Mouse (Mus musculus) stomach, embryonic 14.5 days (tissue): Measurements from ENCODE around the gene D630039A03Rik. TPM values are rescaled to one million over a fixed set of nuclear protein-coding genes. Genes with fewer than 3 reads are reported as not detected.

Experiments
- ATAC-seq: fragments of 200-750 bp; cut with Nextera tagmentation; 2 replicates; pipeline ENCODE4 v1.8.0; 2017; ENCODE audit warnings: low read depth, moderate TSS enrichment; ENCODE audit not compliant: insufficient number of reproducible peaks, insufficient read depth, low FRiP score
- H3K27ac ChIP-seq: fragments of 300-500 bp; sonication (generic); 2 replicates; pipeline ENCODE4 v1.5.1; 2014; ENCODE audit warnings: mild to moderate bottlenecking, low read length, moderate library complexity, mixed read lengths
- H3K27me3 ChIP-seq: fragments of 300-500 bp; sonication (generic); 2 replicates; pipeline ENCODE4 v1.6.1; 2014; ENCODE audit warnings: low read length, control low read depth, mixed read lengths; ENCODE audit not compliant: control insufficient read depth, insufficient read depth
- H3K36me3 ChIP-seq: fragments of 300-500 bp; sonication (generic); 2 replicates; pipeline ENCODE4 v1.6.1; 2014; ENCODE audit warnings: mild to moderate bottlenecking, control low read depth, low read length, moderate library complexity, mixed read lengths; ENCODE audit not compliant: control insufficient read depth, insufficient read depth
- H3K4me1 ChIP-seq: fragments of 300-500 bp; sonication (generic); 2 replicates; pipeline ENCODE4 v1.6.1; 2014; ENCODE audit warnings: low read length, control low read depth, mixed read lengths; ENCODE audit not compliant: control insufficient read depth, insufficient read depth
- H3K4me2 ChIP-seq: fragments of 300-500 bp; sonication (generic); replicated peaks from 2 replicates; pipeline ENCODE4 v1.6.1; 2014; ENCODE audit warnings: low read depth, low read length, control low read depth
- H3K4me3 ChIP-seq: fragments of 300-500 bp; sonication (generic); 2 replicates; pipeline ENCODE4 v1.5.1; 2014; ENCODE audit warnings: low read depth, low read length, control low read depth
- H3K9ac ChIP-seq: fragments of 300-500 bp; sonication (generic); replicated peaks from 2 replicates; pipeline ENCODE4 v1.6.1; 2014; ENCODE audit warnings: low read depth, mild to moderate bottlenecking, control low read depth, low read length, moderate library complexity, mixed read lengths
- H3K9me3 ChIP-seq: fragments of 300-500 bp; sonication (generic); 2 replicates; pipeline ENCODE4 v1.6.1; 2016; ENCODE audit warnings: low read depth, low read length, control low read depth; ENCODE audit not compliant: control insufficient read depth
- WGBS: fragments of 180-500 bp; shearing (Covaris S2); extraction: QIAGEN DNeasy Blood & Tissue Kit; methylation state at CpG from one replicate; pipeline ENCODE4 v1.1.7; 2014; 5-methylcytosine and 5-hydroxymethylcytosine counted together
- polyA plus RNA-seq: library from polyadenylated mRNA; unstranded; fragments of >200 nt; fragmentation: Nextera tagmentation; extraction: Ambion mirVana; gene quantifications from 2 replicates; pipeline ENCODE4 v1.2.1, GENCODE M21; 2014

The D630039A03Rik gene
- polyA plus RNA-seq, 1 experiment from 2014 or later: 9.9 TPM

DNA sequence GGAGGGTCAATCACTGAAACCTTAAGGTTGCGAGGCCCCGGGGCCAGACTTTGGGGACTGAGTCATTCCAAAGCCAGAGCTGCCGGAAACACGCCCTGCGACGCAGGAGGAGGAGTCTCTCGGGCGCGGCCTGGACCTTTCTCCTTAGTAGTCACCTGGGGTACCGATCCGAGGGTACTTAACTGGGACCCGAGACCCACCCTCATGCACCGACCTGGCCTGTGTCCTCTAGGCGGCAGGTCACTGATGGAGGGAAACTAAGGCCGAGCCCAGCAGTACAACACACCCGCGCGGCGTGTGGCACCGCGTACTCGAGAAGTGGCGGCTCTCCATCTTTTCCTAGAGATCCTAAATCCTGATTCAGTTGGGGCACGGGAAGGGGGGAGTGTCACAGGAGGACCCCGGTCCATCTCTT, 39.5 kb upstream of the D630039A03Rik start:
- 1% methylated on average over 25 of the region's 25 CpGs for WGBS
- Histone ChIP-seq H3K4me3 (peak overlapping the region; percentile 63), H3K36me3 (peaks cover 18% of the 10 kb centered on the region), H3K4me2 (peak overlapping the region; percentile 39), H3K27ac (peak overlapping the region; percentile 86), H3K9ac (peak overlapping the region; percentile 60), H3K27me3 (no peaks in the 10 kb centered on the region), H3K9me3 (no peaks in the 10 kb centered on the region), H3K4me1 (peaks cover 20% of the 10 kb centered on the region; the same call in 1 of the 2 replicates)
- peak; percentile 4; the same call in 1 of the 2 replicates for ATAC-seq

DNA sequence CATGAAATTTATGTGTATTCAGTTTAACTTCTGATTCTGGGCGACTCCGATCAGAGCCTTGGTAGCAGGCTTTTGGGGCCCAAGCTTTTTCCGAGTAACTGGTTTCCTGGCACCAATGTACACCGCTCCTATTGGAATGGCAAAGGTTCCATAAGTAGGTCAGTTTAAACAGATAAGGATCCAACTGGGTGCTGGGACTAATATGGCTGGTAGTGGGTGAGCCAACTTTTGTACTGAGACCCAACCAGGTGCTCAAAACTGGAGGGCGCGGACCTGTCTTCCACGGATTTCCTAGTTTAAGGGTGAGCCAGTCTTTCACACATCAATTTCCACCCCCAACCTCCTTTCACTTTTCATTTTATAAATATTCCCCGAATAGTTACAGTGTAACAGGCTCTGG, 38.9 kb upstream of the D630039A03Rik start:
- Histone ChIP-seq H3K4me1 (peaks cover 20% of the 10 kb centered on the region; the same call in 1 of the 2 replicates), H3K27me3 (no peaks in the 10 kb centered on the region), H3K27ac (peak overlapping the region; percentile 86; the same call in 1 of the 2 replicates), H3K9ac (peak overlapping the region; percentile 60; the same call in 1 of the 2 replicates), H3K9me3 (no peaks in the 10 kb centered on the region), H3K4me2 (peak overlapping the region; percentile 39), H3K4me3 (peak overlapping the region; percentile 63), H3K36me3 (peaks cover 22% of the 10 kb centered on the region)
- 68% methylated on average over 8 of the region's 8 CpGs for WGBS
- no peak for ATAC-seq

DNA sequence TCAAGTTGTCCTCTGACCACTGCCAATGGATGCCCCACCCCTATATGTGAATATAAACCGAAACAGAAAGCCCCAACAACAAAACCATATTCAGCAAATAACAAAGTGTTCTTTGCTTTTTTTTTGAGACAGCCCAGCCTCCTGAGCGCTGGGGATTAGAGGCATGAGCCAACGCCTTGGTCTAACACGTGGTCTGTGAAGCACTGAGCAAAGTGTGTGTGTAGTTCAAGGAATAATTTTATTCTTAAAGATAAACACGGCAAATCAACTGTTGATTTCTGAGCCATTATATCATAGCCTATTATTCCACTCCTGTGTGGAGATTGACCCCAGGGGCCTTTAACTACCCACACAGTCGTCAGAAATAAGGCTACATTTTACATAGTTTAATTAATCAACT, 38.5 kb upstream of the D630039A03Rik start:
- Histone ChIP-seq H3K27me3 (no peaks in the 10 kb centered on the region), H3K36me3 (peaks cover 26% of the 10 kb centered on the region), H3K4me2 (peak overlapping the region; percentile 39), H3K4me3 (peak overlapping the region; percentile 63), H3K9me3 (no peaks in the 10 kb centered on the region), H3K9ac (no peak overlapping the region), H3K4me1 (peaks cover 20% of the 10 kb centered on the region; the same call in 1 of the 2 replicates), H3K27ac (no peak overlapping the region; the same call in 1 of the 2 replicates)
- no peak for ATAC-seq
- 55% methylated on average over 6 of the region's 6 CpGs for WGBS

DNA sequence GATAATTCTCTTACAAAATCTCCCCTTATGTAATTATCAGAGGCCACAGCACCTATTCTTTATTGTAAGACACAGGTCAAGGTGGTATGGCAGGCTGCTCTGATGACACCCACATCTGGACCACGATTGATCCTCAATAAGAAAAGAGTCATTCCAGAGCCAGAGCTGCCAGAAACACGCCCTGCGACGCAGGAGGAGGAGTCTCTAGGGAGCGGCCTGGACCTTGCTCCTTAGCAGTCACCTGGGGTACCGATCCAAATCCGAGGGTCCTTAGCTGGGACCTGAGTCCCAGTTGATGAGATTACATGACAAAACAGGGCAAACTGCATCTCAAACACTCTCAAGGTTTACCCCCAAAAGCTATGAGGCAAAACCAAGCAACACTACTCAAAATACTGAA, 37.7 kb upstream of the D630039A03Rik start:
- Histone ChIP-seq H3K9me3 (no peaks in the 10 kb centered on the region), H3K36me3 (peaks cover 34% of the 10 kb centered on the region), H3K4me2 (no peak overlapping the region), H3K27ac (no peak overlapping the region), H3K27me3 (no peaks in the 10 kb centered on the region), H3K4me1 (peaks cover 20% of the 10 kb centered on the region; the same call in 1 of the 2 replicates), H3K9ac (no peak overlapping the region), H3K4me3 (no peak overlapping the region)
- WGBS: 95% methylated on average over 7 of the region's 7 CpGs
- ATAC-seq: no peak

DNA sequence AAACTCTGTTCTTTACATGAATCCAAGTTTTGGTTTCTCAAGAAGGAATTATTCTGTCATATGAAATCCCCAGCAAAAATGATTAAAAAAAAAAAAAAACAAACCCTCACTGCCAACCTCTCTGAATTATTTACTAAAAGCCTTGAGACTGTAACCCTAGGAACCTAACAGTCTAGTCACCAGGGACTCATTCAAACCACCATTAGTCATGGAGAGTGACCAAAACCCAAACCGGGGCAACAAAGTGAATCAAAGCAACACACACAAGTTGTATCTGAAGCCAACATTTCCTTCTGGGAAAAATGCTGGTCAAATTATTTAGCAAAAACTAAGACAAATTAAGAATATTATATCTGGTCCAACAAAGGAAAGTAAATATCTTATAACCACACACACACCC, 36.8 kb upstream of the D630039A03Rik start:
- H3K9me3 ChIP-seq: no peaks in the 10 kb centered on the region
- H3K27ac ChIP-seq: no peak overlapping the region
- ATAC-seq: no peak
- no peak overlapping the region for H3K4me2 ChIP-seq
- no peaks in the 10 kb centered on the region for H3K27me3 ChIP-seq
- no peak overlapping the region for H3K9ac ChIP-seq
- H3K4me3 ChIP-seq: no peak overlapping the region
- H3K36me3 ChIP-seq: peaks cover 43% of the 10 kb centered on the region
- peaks cover 20% of the 10 kb centered on the region; the same call in 1 of the 2 replicates for H3K4me1 ChIP-seq
- 89% methylated on average over 1 of the region's 1 CpGs for WGBS

DNA sequence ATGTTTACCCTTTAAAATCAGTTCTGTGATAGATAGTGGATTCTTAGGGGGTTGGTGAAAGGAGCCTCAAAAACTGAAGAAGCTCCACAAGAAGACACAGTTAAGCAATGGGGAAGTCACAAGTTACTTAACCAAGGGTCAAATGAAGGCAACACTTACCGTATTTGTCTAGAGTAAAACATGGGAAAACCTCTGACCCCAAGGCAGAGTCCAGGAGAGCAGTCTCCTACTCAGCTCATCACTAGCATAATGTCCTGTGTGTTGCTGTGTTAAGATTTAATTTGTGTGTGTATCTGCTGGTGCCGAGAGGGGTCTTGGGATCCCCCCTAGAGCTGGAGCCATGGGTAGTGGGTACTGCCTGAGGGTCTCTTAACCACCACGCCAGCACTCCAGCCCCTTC, 36.3 kb upstream of the D630039A03Rik start:
- peaks cover 48% of the 10 kb centered on the region for H3K36me3 ChIP-seq
- H3K27me3 ChIP-seq: no peaks in the 10 kb centered on the region

DNA sequence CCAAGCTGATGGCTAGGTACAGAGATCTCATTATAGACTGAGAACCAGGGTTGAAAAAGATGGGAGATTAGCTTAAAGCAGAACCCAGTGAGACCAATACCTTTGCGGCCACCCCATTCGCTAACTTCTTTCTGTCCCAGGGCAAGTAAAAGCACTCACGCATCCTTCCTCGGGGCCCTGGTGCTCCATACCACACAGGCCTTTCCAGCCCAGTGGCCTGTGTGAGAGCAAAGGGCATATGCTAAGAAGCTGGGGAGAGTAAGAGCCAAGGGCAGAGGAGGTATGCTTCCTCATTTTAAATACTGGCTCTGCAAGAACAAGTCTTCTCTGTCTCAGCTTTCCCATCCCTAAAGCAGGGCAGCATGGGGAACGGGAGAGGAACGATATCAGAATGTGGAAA, 33.8 kb upstream of the D630039A03Rik start:
- Histone ChIP-seq H3K27ac (no peak overlapping the region), H3K27me3 (no peaks in the 10 kb centered on the region), H3K4me2 (no peak overlapping the region), H3K36me3 (peaks cover 56% of the 10 kb centered on the region), H3K9me3 (no peaks in the 10 kb centered on the region), H3K4me3 (no peak overlapping the region), H3K4me1 (peaks cover 16% of the 10 kb centered on the region; the same call in 1 of the 2 replicates), H3K9ac (no peak overlapping the region)
- ATAC-seq: no peak
- WGBS: 94% methylated on average over 6 of the region's 6 CpGs

More for the DNA sequence above, 36.3 kb upstream of the D630039A03Rik start:
- no peak overlapping the region for H3K4me3 ChIP-seq
- no peak for ATAC-seq
- H3K27ac ChIP-seq: no peak overlapping the region
- no peaks in the 10 kb centered on the region for H3K9me3 ChIP-seq
- no peak overlapping the region for H3K4me2 ChIP-seq
- peaks cover 19% of the 10 kb centered on the region; the same call in 1 of the 2 replicates for H3K4me1 ChIP-seq
- WGBS: 86% methylated on average over 3 of the region's 3 CpGs
- H3K9ac ChIP-seq: no peak overlapping the region

DNA sequence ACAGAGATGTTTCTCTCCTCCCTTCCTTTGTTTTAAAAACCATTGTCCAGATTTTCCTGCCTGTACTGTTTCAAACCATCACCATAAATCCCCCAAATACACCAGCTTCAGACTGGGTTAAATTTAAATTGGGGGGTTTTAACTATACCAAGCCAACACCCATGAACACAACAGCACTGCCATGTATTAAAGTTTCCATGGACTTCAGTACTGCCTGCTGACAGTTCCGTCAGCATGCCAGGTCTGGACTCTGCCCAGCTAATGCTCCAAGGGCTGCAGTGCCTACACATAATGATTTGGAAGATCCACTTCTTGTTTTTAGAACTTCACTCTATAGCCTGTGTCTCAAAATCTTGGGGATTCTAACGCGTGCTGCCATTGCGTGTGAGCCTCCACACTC, 31.4 kb upstream of the D630039A03Rik start:
- no peaks in the 10 kb centered on the region for H3K27me3 ChIP-seq
- no peaks in the 10 kb centered on the region for H3K9me3 ChIP-seq
- H3K36me3 ChIP-seq: peaks cover 66% of the 10 kb centered on the region
- H3K4me3 ChIP-seq: no peak overlapping the region
- 0 out of 2 replicates have a peak, but pooled peaks cover 3% of the 10 kb centered on the region for H3K4me1 ChIP-seq
- H3K9ac ChIP-seq: no peak overlapping the region
- no peak overlapping the region for H3K27ac ChIP-seq
- H3K4me2 ChIP-seq: no peak overlapping the region
- ATAC-seq: no peak
- WGBS: 93% methylated on average over 4 of the region's 4 CpGs

DNA sequence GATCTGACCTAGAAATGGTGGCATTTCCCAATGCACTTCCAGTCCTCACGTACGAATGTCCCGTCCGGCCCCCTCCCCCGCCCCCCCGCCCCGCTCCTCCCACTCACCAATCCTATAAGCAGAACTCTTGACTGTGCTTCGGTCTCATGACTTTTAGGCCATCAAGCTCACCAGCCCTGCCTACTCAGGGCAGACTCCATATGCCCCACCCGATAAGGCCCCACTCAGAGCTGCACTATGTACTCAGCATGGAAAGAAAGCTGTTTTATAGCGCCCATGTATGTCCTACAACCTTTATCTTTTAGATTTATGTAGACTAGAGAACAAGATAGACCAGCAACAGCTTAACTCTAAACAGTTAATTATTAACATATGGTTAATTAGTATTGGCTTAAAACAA, 30.9 kb upstream of the D630039A03Rik start:
- Histone ChIP-seq H3K36me3 (peaks cover 64% of the 10 kb centered on the region), H3K9ac (no peak overlapping the region), H3K27me3 (no peaks in the 10 kb centered on the region), H3K4me2 (no peak overlapping the region), H3K4me3 (no peak overlapping the region), H3K4me1 (0 out of 2 replicates have a peak, but pooled peaks cover 3% of the 10 kb centered on the region), H3K27ac (no peak overlapping the region), H3K9me3 (no peaks in the 10 kb centered on the region)
- no peak for ATAC-seq
- 71% methylated on average over 10 of the region's 10 CpGs for WGBS
